Mouse (Mus musculus): ENCODE results near the gene Ccdc85c. TPM values are rescaled to one million over a fixed set of nuclear protein-coding genes. Genes with fewer than 3 reads are reported as not detected.

The Ccdc85c gene
- polyA plus RNA-seq, 1 experiment: 2.7 TPM

DNA sequence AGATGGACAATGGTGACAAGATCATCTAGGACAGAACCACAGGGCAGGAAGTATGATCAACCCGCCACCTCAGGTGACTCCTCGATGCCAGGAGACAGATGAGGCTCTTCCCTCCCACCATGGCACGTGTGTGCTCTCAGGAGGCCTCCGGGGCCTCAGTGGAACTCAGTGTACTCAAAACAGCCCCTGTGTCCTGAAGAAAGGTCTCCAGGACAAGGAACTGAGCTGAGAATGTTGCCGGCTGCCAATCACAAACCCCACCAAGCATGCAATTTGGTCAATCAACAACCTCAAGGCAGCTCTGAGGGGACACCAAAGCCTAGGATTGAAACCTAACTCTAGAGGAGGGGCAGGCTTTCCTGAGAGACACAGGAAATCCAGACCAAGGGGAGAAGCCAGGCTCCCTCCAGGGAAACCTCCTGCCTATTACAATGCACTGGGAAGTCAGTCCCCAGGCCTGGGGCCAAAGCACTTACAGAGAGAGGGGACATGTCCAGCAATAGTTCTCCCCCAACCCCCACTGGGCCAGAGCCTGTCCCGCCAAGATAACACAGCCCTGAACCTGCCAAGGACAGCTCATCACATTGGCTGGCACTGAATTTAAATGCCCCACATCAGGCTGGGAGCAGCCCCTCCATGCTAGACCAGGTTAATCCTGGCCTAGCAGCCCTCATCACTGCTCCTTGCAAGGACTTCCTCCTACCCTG, 37.8 kb downstream of the Ccdc85c start:
- 70% methylated on average over 6 of the region's 6 CpGs for WGBS
- Histone ChIP-seq H3K4me1 (ENCODE audit: control insufficient read depth, insufficient read depth, low read length) (no peaks in the 10 kb centered on the region), H3K4me3 (replicated peaks; ENCODE audit: control insufficient read depth, low read depth, low read length) (no peak overlapping the region), H3K27ac (ENCODE audit: control insufficient read depth, insufficient read depth, low read depth, low read length, poor library complexity) (no peak overlapping the region)
- TF ChIP-seq POLR2A (IDR thresholded peaks at IDR 0.05; ENCODE audit: borderline replicate concordance, control insufficient read depth, low read depth, low read length) (no peak), CTCF (IDR thresholded peaks at IDR 0.05; ENCODE audit: control insufficient read depth, insufficient read depth, low read length) (no peak)

DNA sequence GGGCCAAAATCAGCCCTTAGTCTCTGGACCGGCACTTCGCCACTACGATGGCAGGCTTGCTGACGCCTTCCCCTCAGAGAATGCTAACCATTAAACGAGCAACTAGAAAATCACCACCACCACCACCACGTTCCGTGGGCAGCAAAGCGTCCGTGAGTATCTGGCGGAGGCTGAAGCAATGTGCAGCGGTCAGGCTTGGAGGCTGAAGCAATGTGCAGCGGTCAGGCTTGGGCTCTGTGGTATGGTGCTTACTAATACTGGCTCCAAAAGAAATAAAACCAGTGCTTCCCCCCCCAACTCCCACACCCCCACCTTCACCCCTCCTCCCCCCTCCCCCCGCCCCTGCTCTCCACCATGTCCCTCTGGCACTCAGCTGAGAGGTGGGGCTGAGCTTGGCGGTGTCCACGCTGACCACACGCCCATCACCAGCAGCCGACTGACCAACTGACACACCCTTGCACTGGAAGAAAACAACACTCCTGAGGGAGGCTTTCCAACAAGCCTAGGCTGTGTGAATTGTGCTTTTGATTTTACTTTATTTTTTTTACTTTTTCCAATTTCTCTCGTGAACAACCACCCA, 39.2 kb downstream of the Ccdc85c start:
- no peaks in the 10 kb centered on the region for H3K4me1 ChIP-seq (ENCODE audit: control insufficient read depth, insufficient read depth, low read length)
- WGBS: 82% methylated on average over 18 of the region's 18 CpGs
- TF ChIP-seq POLR2A (IDR thresholded peaks at IDR 0.05; ENCODE audit: borderline replicate concordance, control insufficient read depth, low read depth, low read length) (no peak), CTCF (IDR thresholded peaks at IDR 0.05; ENCODE audit: control insufficient read depth, insufficient read depth, low read length) (no peak)
- no peak overlapping the region for H3K4me3 ChIP-seq (replicated peaks; ENCODE audit: control insufficient read depth, low read depth, low read length)
- H3K27ac ChIP-seq (ENCODE audit: control insufficient read depth, insufficient read depth, low read depth, low read length, poor library complexity): no peak overlapping the region

DNA sequence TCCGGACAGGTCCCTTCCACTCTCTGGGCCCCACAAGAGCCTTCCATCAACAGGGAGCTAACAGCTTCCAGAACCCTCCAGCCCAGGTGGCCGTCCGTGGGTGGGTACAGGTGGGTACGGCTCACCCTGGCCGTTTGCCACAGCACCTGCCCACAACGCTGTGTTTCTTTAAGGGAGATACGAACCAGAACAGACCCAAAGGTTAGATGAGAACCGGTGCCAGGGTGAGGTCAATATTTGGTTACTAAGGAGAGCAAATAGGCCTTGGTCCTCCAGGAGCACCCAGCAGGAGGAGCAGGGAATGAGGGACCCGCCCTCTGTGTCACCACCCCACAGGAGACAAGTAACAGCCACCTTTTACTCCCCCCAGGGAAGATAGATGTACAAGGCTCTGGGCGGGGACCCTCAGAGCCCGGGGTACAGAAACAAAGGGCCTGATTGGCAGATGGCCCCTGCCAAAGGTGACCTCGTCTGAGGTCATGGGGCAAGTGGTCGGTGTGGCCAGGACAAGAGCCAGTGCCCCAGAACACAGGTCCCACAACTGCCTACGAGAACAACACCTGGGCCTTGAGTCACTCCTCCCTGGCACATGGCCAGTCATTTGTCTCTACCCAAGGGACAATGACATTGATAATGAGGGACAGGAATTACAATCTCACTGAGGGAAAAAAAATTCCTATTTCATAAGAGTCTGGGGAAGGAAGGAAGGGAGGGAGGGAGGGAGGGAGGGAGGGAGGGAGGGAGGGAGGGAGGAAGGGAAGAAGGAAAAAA, 40.2 kb downstream of the Ccdc85c start:
- WGBS: 76% methylated on average over 14 of the region's 14 CpGs
- Histone ChIP-seq H3K4me1 (ENCODE audit: control insufficient read depth, insufficient read depth, low read length) (no peaks in the 10 kb centered on the region), H3K27ac (ENCODE audit: control insufficient read depth, insufficient read depth, low read depth, low read length, poor library complexity) (no peak overlapping the region), H3K4me3 (replicated peaks; ENCODE audit: control insufficient read depth, low read depth, low read length) (no peak overlapping the region)
- TF ChIP-seq CTCF (IDR thresholded peaks at IDR 0.05; ENCODE audit: control insufficient read depth, insufficient read depth, low read length): no peak
- no peak for TF ChIP-seq POLR2A (IDR thresholded peaks at IDR 0.05; ENCODE audit: borderline replicate concordance, control insufficient read depth, low read depth, low read length)

DNA sequence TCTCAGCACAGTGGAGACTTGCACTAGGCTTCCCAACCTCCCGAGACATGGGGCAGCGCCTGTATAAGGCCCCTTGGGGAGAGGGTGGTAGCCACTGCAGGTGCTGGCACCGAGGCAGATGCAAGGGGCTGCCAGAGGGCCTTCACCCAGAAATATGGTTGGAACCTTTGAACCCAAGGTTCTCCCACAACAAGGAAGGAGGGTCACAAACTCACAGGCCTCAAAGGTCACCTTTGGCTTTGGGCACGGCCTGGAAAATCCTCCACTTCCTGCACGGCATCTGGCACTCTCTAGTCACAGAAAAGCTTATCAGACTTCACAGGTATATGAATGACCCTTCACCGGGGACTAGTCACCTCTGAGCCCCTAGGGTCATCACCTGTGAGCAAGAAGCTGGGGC, 41.5 kb downstream of the Ccdc85c start:
- H3K4me1 ChIP-seq (ENCODE audit: control insufficient read depth, insufficient read depth, low read length): no peaks in the 10 kb centered on the region
- TF ChIP-seq POLR2A (IDR thresholded peaks at IDR 0.05; ENCODE audit: borderline replicate concordance, control insufficient read depth, low read depth, low read length) (no peak), CTCF (IDR thresholded peaks at IDR 0.05; ENCODE audit: control insufficient read depth, insufficient read depth, low read length) (no peak)
- WGBS: 86% methylated on average over 6 of the region's 6 CpGs
- H3K4me3 ChIP-seq (replicated peaks; ENCODE audit: control insufficient read depth, low read depth, low read length): no peak overlapping the region
- no peak overlapping the region for H3K27ac ChIP-seq (ENCODE audit: control insufficient read depth, insufficient read depth, low read depth, low read length, poor library complexity)

DNA sequence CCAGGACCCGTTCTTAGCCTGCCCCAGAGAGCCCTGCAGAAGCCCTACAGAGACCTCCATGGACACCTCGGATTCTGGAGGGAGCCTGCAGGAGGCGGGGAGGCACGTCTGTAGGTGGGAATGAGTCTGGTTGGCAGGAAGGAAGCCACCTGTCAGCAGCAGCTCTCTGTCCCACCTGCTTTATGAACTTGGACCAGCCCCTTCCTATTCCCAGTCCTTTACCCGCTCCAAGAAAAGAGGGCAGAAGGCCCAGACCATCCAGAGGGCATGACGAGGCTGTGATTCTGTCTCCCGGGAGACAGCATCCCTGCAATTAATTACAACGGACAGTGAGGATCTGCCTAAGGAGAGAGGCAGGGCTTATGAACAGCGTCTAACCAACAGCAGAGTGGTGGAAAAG, 43.3 kb downstream of the Ccdc85c start:
- 86% methylated on average over 9 of the region's 9 CpGs for WGBS
- no peaks in the 10 kb centered on the region for H3K4me1 ChIP-seq (ENCODE audit: control insufficient read depth, insufficient read depth, low read length)
- H3K27ac ChIP-seq (ENCODE audit: control insufficient read depth, insufficient read depth, low read depth, low read length, poor library complexity): no peak overlapping the region
- no peak overlapping the region for H3K4me3 ChIP-seq (replicated peaks; ENCODE audit: control insufficient read depth, low read depth, low read length)
- TF ChIP-seq CTCF (IDR thresholded peaks at IDR 0.05; ENCODE audit: control insufficient read depth, insufficient read depth, low read length): no peak
- TF ChIP-seq POLR2A (IDR thresholded peaks at IDR 0.05; ENCODE audit: borderline replicate concordance, control insufficient read depth, low read depth, low read length): no peak

DNA sequence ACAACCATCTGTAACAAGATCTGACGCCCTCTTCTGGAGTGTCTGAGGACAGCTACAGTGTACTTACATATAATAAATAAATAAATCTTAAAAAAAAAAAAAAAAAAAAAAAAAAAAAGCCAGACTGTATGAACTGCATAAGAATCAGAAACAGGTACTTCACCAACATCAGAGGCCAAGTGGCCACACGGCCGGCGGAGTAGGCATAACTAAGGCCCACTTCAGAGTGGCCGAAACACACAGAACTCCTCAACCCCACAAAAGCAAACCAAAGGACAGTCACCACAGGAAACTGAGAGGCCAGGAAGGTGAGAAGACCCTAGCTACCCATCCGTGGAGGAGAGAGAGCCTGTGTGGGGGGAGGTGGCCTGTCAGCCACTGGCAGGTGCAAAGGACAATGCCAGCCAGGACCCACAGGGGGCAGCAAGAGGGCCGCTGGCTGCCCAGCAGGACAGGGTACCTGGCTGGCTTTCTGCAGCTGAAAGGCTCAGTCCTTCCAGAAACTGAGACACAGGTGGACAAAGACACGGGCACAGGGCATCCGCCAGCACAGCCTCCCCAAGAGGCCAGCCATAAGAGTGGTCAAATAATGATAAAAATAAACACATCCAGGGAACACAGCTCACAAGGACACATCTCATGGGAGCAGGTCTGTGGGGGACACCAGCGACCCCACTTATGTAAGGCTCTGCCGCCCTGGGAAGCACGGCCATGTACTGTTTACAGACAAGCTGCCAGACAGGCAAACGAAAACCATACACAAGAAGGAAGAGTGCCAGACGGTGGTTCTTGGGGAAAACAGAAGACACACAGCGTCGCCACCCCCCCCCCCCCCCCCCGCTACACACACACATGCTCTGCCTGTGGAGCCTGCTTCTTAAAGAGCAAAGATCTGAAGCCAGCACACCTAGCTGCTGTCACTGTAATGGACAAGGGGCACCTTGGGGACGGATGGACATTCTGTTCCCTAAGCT, 44.1 kb downstream of the Ccdc85c start:
- 69% methylated on average over 17 of the region's 18 CpGs for WGBS

DNA sequence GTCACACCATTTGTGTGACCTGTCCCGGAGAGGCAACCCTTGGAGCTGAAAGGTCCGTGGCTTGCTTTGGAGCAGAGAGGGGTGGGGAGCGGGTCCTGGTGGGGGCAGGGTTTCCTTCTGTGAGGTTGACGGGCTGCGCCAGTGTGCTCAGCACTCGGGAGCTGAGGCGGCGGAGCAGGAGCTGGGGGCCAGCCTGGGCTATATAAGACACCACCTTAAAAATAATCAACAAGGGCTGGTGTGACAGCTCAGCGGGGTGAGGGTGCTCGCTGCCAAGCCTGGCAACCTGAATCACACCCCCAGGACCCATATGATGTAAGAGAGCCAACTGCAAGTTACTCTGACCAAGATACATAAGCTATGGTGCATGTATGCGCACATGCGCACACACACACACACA, 45.1 kb downstream of the Ccdc85c start:
- no peak overlapping the region for H3K27ac ChIP-seq (ENCODE audit: control insufficient read depth, insufficient read depth, low read depth, low read length, poor library complexity)
- no peaks in the 10 kb centered on the region for H3K4me1 ChIP-seq (ENCODE audit: control insufficient read depth, insufficient read depth, low read length)
- H3K4me3 ChIP-seq (replicated peaks; ENCODE audit: control insufficient read depth, low read depth, low read length): no peak overlapping the region
- no peak for TF ChIP-seq CTCF (IDR thresholded peaks at IDR 0.05; ENCODE audit: control insufficient read depth, insufficient read depth, low read length)
- TF ChIP-seq POLR2A (IDR thresholded peaks at IDR 0.05; ENCODE audit: borderline replicate concordance, control insufficient read depth, low read depth, low read length): no peak
- WGBS: 85% methylated on average over 12 of the region's 12 CpGs

More for the DNA sequence above, 44.1 kb downstream of the Ccdc85c start:
- Histone ChIP-seq H3K4me1 (ENCODE audit: control insufficient read depth, insufficient read depth, low read length) (no peaks in the 10 kb centered on the region), H3K4me3 (replicated peaks; ENCODE audit: control insufficient read depth, low read depth, low read length) (no peak overlapping the region), H3K27ac (ENCODE audit: control insufficient read depth, insufficient read depth, low read depth, low read length, poor library complexity) (no peak overlapping the region)
- TF ChIP-seq CTCF (IDR thresholded peaks at IDR 0.05; ENCODE audit: control insufficient read depth, insufficient read depth, low read length) (no peak), POLR2A (IDR thresholded peaks at IDR 0.05; ENCODE audit: borderline replicate concordance, control insufficient read depth, low read depth, low read length) (no peak)
